Mouse (Mus musculus): ENCODE measurements around the gene Pkn2. TPM values are rescaled to one million over a fixed set of nuclear protein-coding genes. Genes with fewer than 3 reads are reported as not detected.

Pkn2 gene
- total and polyA plus RNA-seq, 2 experiments from 2014 or later = 20.9 to 24.1 TPM

- no peak overlapping the region for H3K27ac ChIP-seq (ENCODE audit: low read depth, low read length)
- 97% methylated on average over 3 of the region's 3 CpGs for WGBS
- no peak for ATAC-seq (ENCODE audit: low FRiP score)
- no peaks in the 10 kb centered on the region for H3K36me3 ChIP-seq (ENCODE audit: insufficient read depth, low read length)
- no peak for TF ChIP-seq CTCF (IDR thresholded peaks at IDR 0.05)
- no peak for DNase-seq (ENCODE audit: low spot score)
- H3K9me3 ChIP-seq (ENCODE audit: low read length) = no peaks in the 10 kb centered on the region
- H3K4me3 ChIP-seq (ENCODE audit: low read depth, low read length) = no peak overlapping the region
- no peaks in the 10 kb centered on the region for H3K4me1 ChIP-seq (ENCODE audit: insufficient read depth, low read length)
- no peak overlapping the region for H3K4me2 ChIP-seq (ENCODE audit: low read depth, low read length, poor library complexity, severe bottlenecking)
- no peaks in the 10 kb centered on the region for H3K27me3 ChIP-seq (ENCODE audit: insufficient read depth, low read length)
- H3K9ac ChIP-seq (replicated peaks; ENCODE audit: low read length, poor library complexity, severe bottlenecking) = no peak overlapping the region
These were observed 28.9 kb downstream of the Pkn2 start for GRCm38 (mm10) chr3:142852911-142853310.

DNA sequence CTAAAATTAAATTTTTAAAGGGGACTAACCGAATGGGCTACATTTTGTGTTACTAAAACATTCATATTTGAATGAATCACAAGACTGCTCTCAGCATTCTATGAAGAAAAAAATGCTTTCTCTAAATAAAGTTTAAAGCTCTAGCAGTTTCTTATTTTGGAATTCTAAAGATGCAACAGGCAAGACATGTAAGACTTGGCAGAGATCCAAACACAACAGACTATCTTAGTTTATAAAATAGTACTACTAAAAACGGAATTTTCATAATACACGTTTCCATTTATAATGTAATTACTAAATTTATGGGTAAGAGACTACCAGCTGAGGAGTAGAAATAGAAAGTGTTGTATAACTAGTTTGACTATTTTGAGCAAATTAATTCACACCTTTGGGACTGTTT lies 30.2 kb downstream of the Pkn2 start:
- H3K9me3 ChIP-seq (ENCODE audit: low read length) = no peaks in the 10 kb centered on the region
- DNase-seq (ENCODE audit: low spot score) (no peak), ATAC-seq (ENCODE audit: low FRiP score) (no peak)

GRCm38 (mm10) chr3:142839961-142840360 lies 41.8 kb downstream of the Pkn2 start:
- TF ChIP-seq CTCF (IDR thresholded peaks at IDR 0.05) = 0 out of 2 replicates have a peak, but pooled peaks have one; percentile 7
- Histone ChIP-seq H3K9me3 (ENCODE audit: low read length) (no peaks in the 10 kb centered on the region), H3K27ac (ENCODE audit: low read depth, low read length) (no peak overlapping the region), H3K9ac (replicated peaks; ENCODE audit: low read length, poor library complexity, severe bottlenecking) (no peak overlapping the region), H3K4me2 (ENCODE audit: low read depth, low read length, poor library complexity, severe bottlenecking) (no peak overlapping the region), H3K36me3 (ENCODE audit: insufficient read depth, low read length) (no peaks in the 10 kb centered on the region), H3K4me1 (ENCODE audit: insufficient read depth, low read length) (no peaks in the 10 kb centered on the region), H3K4me3 (ENCODE audit: low read depth, low read length) (no peak overlapping the region), H3K27me3 (ENCODE audit: insufficient read depth, low read length) (no peaks in the 10 kb centered on the region)
- ATAC-seq (ENCODE audit: low FRiP score) = no peak
- 37% methylated on average over 4 of the region's 4 CpGs for WGBS
- no peak for DNase-seq (ENCODE audit: low spot score)

More for the DNA sequence above, 30.2 kb downstream of the Pkn2 start:
- Histone ChIP-seq H3K27me3 (ENCODE audit: insufficient read depth, low read length) (no peaks in the 10 kb centered on the region), H3K9ac (replicated peaks; ENCODE audit: low read length, poor library complexity, severe bottlenecking) (no peak overlapping the region), H3K27ac (ENCODE audit: low read depth, low read length) (no peak overlapping the region), H3K4me2 (ENCODE audit: low read depth, low read length, poor library complexity, severe bottlenecking) (no peak overlapping the region), H3K4me3 (ENCODE audit: low read depth, low read length) (no peak overlapping the region), H3K4me1 (ENCODE audit: insufficient read depth, low read length) (no peaks in the 10 kb centered on the region), H3K36me3 (ENCODE audit: insufficient read depth, low read length) (no peaks in the 10 kb centered on the region)
- WGBS = 83% methylated on average over 3 of the region's 3 CpGs
- TF ChIP-seq CTCF (IDR thresholded peaks at IDR 0.05) = no peak

- no peaks in the 10 kb centered on the region for H3K27me3 ChIP-seq (ENCODE audit: insufficient read depth, low read length)
- H3K4me1 ChIP-seq (ENCODE audit: insufficient read depth, low read length) = no peaks in the 10 kb centered on the region
- no peak overlapping the region for H3K4me2 ChIP-seq (ENCODE audit: low read depth, low read length, poor library complexity, severe bottlenecking)
- no peak overlapping the region for H3K27ac ChIP-seq (ENCODE audit: low read depth, low read length)
- H3K36me3 ChIP-seq (ENCODE audit: insufficient read depth, low read length) = no peaks in the 10 kb centered on the region
- no peak for TF ChIP-seq CTCF (IDR thresholded peaks at IDR 0.05)
- WGBS = 96% methylated on average over 4 of the region's 4 CpGs
- ATAC-seq (ENCODE audit: low FRiP score) = no peak
- H3K4me3 ChIP-seq (ENCODE audit: low read depth, low read length) = no peak overlapping the region
- DNase-seq (ENCODE audit: low spot score) = no peak
- no peak overlapping the region for H3K9ac ChIP-seq (replicated peaks; ENCODE audit: low read length, poor library complexity, severe bottlenecking)
- H3K9me3 ChIP-seq (ENCODE audit: low read length) = no peaks in the 10 kb centered on the region
These were observed 47.0 kb downstream of the Pkn2 start for GRCm38 (mm10) chr3:142834761-142835160.

DNA sequence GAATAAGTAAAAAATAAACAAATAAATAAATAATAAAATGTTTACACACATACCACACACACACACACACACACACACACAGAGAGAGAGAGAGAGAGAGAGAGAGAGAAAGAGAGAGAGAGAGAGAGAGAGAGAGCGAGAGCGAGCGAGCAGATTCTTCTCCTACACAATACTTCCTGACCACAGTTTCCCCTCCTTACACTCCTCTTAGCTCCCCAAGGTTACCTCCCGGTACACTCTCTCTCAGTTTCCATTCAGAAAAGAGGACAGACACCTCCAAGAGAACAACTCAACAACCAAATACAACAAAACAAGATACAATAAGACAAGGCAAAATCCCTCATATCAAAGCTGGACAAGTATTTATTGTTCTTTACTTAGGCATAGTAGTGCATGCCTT lies 47.8 kb downstream of the Pkn2 start:
- Histone ChIP-seq H3K4me3 (ENCODE audit: low read depth, low read length) (no peak overlapping the region), H3K9me3 (ENCODE audit: low read length) (no peaks in the 10 kb centered on the region), H3K27me3 (ENCODE audit: insufficient read depth, low read length) (no peaks in the 10 kb centered on the region), H3K4me2 (ENCODE audit: low read depth, low read length, poor library complexity, severe bottlenecking) (no peak overlapping the region), H3K4me1 (ENCODE audit: insufficient read depth, low read length) (no peaks in the 10 kb centered on the region), H3K27ac (ENCODE audit: low read depth, low read length) (no peak overlapping the region), H3K9ac (replicated peaks; ENCODE audit: low read length, poor library complexity, severe bottlenecking) (no peak overlapping the region), H3K36me3 (ENCODE audit: insufficient read depth, low read length) (no peaks in the 10 kb centered on the region; the same call in 1 of the 2 replicates)
- no peak for DNase-seq (ENCODE audit: low spot score)
- no peak for TF ChIP-seq CTCF (IDR thresholded peaks at IDR 0.05)
- WGBS = 93% methylated on average over 4 of the region's 4 CpGs
- no peak for ATAC-seq (ENCODE audit: low FRiP score)

- H3K27ac ChIP-seq (ENCODE audit: low read depth, low read length) = no peak overlapping the region
- H3K4me2 ChIP-seq (ENCODE audit: low read depth, low read length, poor library complexity, severe bottlenecking) = no peak overlapping the region
- TF ChIP-seq CTCF (IDR thresholded peaks at IDR 0.05) = no peak
- H3K9me3 ChIP-seq (ENCODE audit: low read length) = no peaks in the 10 kb centered on the region
- 83% methylated on average over 3 of the region's 3 CpGs for WGBS
- peaks cover 5% of the 10 kb centered on the region; the same call in 1 of the 2 replicates for H3K36me3 ChIP-seq (ENCODE audit: insufficient read depth, low read length)
- no peak for DNase-seq (ENCODE audit: low spot score)
- H3K4me1 ChIP-seq (ENCODE audit: insufficient read depth, low read length) = no peaks in the 10 kb centered on the region
- no peaks in the 10 kb centered on the region for H3K27me3 ChIP-seq (ENCODE audit: insufficient read depth, low read length)
- H3K9ac ChIP-seq (replicated peaks; ENCODE audit: low read length, poor library complexity, severe bottlenecking) = no peak overlapping the region
- H3K4me3 ChIP-seq (ENCODE audit: low read depth, low read length) = no peak overlapping the region
- ATAC-seq (ENCODE audit: low FRiP score) = no peak
These were observed 48.9 kb downstream of the Pkn2 start for GRCm38 (mm10) chr3:142832910-142833309.

All from midbrain, postnatal 0 days (tissue).